Mouse (Mus musculus) urinary bladder, adult 2 months (tissue): Measurements from ENCODE around the gene Pim3. TPM values are rescaled to one million over a fixed set of nuclear protein-coding genes. Genes with fewer than 3 reads are reported as not detected.
A peak's percentile ranks its signal among the peaks of the same experiment; 100 is the strongest.

Source experiments
- DNase-seq: peaks from one replicate; pipeline ENCODE4 v3.0.0; 2022; ENCODE audit warnings: low spot score
- polyA plus RNA-seq: library from polyadenylated mRNA; depleted of rRNA; stranded (reverse); fragments of >200 nt; gene quantifications from 2 replicates; pipeline ENCODE4 v1.2.3, GENCODE M21; 2012

The Pim3 gene
- polyA plus RNA-seq, 1 experiment, result 11.7 TPM

DNA sequence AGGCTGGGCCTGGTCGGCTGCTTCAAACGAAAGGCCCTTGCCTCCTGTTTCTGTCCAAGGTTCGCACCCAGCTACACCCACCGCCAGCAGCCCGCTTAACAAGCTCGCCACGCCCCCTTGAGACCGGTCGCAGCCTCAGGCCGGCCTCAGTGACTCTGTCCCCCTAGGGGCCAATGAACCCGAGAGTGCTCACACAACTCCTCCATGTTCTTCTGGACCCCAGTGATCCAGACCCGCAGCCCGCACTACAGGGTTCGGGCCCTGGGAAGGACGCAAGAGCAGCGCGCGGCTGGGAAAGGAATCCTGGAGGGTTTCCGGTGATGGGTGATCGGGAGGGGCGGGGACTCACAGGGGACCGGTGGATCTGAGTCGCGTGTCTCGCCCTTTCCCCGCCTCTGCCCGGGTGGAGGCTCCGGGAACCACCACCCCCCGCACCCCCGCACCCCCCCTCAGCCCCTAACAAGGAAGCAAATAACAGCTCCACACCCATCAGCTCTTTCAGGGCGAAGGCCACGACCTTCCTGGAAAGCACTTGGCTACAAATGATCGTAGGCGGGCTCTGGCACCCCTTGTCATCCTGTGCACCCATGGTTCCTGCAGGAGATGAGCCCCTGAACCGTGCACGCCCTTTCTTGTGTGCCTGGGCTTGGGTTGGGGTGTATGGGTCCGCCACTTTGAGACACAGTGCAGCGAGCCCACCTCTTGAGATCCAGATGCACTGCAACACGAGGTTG, 24.6 kb upstream of the Pim3 start:
- peak; percentile 50 for DNase-seq

DNA sequence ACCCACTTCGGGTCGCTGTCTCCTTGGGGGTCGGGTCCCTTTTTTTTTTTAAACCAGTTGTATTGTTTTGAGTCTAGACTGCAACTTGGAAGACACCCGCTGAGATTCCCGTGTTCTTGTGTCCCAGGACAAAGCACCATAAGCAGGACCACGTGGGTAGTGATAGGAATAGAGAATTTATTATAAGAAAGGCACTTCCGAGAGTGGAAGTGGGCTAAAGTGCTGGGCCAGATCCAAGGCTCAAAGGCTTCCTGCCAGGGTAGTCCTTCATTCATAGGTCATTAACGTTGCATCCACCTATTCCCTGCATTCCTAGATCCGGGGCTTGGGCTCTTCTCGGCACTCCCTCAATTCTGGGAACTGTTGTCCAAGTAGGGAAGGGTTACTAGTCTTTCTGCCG, 24.0 kb upstream of the Pim3 start:
- no peak for DNase-seq

DNA sequence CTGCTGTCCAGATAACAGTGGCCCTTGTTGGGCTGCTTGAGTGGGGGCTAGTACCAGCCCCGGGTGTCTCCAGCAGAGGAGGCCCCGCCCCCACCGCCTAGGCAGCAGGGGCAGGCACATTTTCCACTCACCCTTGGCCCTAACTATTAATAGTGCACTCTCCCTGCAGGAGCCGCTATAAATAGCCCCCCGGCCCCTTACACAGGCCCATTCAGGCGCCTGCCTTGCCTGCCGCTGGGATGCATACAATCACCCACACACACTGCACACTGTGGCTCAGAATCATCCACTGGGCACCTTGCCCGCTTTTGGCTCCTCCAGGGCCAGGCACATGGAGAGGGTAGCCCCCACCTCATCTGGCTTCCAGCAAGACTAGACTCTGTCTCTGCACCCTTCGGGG, 22.7 kb upstream of the Pim3 start:
- DNase-seq, result no peak

DNA sequence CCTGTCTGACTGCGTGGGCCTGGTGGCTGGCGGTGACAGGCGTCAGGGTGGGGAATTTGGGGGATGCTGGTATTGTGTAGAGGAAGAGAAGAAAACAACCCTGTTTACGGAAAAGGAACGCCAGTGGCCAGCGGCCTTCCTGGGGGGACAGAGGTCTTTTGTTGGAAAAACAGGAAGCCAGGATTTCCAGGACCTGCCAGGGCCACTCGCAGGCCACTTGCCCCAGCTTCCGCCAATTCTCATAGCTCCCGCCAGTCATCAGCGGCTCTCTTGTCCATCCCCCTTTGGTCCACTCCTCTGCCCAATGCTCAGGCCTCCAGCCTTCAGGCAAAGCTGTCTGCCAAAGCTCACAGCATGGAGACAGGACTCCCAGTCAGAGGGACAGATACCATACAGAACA, 21.9 kb upstream of the Pim3 start:
- no peak for DNase-seq

DNA sequence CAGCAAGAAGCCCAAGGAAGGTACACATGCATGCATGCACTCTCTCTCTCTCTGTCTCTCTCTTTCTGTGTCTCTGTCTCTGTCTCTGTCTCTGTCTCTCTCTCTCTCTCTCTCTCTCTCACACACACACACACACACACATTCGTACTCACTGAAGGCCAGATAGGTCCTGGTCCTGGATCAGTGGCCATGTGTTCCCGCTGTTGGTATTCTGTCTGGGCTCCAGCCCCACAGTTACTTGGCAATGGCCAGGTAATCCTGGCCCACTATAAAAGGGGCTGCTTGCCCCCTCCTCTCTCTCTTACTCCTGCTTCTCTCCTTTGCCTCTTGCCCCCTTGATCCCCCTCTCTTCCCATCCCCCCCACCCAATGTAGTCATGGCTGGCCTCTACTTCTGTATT, 20.8 kb upstream of the Pim3 start:
- DNase-seq, result no peak

DNA sequence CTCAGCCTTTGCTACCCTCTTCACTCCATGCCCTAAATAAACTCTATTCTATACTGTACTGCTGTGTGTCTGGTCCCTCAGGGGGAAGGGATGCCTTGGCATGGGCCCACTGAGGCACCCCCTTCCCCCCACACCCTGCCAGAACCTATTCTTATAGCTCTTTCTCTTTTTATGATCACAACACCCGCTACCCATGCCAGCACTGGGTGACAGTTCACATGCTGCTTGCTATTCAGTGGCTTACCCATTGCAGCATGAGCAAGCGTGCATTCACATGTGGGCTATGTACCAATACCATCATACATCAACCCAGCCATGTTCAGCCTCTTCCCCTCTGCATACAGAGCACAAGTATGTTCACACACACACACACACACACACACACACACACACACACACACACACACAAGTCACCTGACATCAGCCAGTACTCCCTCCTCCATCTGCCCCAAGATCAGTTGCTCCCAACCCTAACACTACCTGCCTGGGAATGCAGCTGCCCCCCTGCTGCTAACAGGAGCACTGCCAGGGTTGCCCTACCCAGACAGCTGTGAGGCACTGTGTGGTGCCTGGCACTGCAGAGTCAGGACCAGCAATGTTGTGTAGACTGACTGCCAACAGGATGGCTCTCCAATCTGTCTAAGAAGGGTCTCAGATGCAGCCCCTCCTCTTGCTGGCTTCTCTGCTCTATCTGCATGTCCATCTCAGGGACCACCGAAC, 20.2 kb upstream of the Pim3 start:
- DNase-seq, result no peak

DNA sequence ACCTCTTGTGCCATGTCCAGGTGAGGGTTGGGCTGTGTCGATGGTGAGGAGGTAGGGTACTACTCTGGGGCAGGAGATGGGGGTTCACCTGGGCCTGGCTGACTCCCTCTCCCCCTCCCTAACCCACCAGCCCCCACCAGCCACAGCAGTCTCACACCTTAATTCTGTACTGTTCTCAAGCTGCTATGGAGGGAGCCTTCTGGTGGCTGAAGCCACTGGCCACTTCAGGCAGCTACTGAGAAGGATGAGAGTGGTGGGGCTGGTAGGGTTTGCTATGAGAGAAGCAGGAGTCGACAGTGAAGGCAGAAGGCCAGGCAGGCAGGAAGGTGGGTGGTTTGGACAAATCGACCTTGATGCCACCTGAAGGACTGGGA, 19.7 kb upstream of the Pim3 start:
- no peak for DNase-seq

DNA sequence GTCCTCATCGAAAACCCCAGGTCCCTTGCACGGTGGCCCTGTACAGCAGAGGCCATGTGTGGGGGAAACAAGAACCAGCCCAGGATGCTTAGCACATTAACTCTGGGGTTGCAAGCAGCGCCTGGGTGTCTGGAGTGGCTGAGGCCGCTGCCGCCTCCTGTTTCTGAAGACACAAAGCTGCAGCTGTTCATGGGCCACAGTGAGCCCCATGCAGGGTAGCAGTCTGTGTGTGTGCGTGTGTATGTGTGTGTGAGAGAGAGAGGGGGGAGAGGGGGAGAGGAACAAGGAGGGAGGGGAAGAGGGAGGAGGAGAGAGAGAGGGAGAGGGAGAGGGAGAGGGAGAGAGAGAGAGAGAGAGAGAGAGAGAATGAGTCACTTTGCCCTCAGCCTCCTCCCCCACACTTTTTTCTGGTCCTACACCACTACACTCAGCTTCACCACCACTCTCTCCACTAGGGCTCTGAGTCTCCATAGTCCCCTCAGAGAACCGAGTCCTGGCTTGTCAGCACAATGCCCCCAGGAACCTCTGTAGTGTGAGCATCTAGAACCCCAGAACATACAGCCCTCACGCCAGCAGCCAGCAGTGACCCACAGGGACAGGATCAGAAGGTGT, 18.4 kb upstream of the Pim3 start:
- no peak for DNase-seq

DNA sequence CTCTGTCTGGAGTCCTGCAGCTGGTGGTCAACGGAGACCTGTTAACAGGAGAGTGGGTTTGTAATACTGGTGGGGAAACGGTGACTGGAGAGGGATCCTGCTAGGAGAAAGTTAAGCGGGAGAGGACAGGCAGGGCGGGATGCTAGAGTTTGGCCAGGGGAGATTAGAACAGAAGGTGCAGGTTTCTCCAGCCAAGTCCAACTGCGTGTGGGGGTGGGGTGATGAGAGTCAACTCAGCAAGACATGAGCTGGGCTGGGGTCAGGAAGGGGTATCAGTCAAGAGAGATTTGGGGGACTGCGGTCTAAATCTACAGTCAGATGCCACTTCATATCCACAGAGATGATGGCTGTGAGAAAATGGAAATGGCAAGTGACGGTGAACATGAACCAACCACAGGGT, 17.0 kb upstream of the Pim3 start:
- no peak for DNase-seq

DNA sequence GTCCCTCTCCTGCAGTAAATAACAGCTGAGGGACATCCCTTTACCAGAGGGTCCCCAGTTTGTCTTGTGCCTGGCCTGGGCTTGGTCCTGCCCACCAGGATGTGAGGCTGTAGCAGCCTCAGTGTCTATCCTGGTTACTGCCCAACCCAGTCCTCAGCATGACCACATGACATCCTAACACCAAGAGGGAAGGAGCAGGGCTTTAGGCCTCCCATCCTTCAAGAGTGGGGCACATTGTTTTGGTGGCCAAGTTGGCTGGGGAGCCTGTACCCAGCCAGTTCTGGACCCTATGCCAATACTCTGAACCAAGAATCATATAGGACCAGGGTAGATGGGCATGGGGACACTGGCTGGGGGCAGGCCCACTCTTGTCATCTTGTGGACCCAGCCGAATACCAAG, 13.3 kb upstream of the Pim3 start:
- no peak for DNase-seq

DNA sequence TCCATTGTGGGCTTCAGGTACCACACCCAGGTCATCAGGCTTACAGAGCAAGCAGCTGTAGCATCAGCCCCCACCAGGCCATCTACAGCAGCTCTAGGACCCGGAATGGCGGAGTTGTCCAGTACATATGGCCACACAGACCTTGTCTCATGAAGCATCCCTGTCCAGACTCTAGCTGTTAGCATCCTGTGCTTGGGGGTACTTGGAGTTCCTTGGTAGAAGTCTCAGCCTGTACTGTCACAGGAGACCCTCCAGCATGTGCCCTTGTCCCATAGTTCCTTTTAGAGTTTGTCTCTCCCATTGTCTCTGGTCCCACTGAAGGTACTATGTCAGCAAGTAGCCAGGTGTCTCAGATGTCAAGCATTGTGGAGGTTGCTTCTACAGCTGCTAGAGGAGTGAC, 12.4 kb upstream of the Pim3 start:
- DNase-seq, result no peak

DNA sequence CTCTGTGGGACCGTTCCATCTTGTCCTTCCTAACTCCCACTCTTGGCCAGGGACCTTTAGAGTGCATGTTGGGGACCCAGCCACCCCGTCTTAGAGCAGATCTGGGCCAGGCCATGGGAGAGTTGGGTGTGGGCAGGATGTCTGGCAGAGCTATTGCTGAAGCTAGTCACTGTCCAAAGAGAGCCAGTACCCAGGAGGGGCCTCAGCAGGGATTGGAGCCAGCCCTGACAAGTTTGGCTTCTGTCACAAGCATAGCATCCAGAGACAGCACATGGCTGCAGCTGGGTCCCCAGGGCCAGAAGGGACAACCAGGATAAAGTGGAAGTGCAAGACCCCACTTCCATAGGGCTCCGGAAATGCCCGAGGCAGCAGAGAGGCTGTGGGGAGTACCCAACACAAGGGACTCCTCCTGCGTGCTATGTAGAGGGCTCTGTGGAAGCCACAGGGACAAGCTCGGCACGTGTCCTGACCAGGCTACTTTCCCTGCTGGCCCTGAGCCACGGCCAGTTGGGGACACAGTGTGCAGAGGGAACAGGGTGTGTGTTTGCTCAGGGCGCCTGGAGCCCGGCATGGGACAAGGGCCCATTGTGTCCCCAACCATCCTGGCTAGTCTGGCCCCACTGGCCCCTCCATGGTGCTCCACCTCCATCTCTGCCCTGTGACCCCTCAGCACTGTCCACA, 11.7 kb upstream of the Pim3 start:
- peak; percentile 64 for DNase-seq

DNA sequence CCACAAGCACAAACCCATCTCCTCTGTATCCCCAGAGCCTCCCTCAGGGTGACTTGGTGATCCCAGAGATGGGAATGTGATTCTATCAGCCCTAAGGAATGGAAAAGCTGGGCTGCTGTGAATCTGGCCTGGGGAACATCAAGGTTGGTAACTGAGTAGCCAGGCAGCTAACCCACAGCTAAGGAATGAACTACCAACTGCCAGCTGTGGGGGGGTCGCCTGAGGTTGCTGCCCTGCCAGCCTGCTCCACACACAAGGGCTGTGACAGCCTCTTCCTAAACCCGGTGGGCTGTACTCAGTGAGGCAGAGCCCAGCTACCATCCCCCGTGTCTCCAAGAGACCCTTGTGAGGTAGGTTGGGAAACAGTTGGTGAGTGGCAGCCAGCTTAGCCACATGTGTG, 10.9 kb upstream of the Pim3 start:
- no peak for DNase-seq

DNA sequence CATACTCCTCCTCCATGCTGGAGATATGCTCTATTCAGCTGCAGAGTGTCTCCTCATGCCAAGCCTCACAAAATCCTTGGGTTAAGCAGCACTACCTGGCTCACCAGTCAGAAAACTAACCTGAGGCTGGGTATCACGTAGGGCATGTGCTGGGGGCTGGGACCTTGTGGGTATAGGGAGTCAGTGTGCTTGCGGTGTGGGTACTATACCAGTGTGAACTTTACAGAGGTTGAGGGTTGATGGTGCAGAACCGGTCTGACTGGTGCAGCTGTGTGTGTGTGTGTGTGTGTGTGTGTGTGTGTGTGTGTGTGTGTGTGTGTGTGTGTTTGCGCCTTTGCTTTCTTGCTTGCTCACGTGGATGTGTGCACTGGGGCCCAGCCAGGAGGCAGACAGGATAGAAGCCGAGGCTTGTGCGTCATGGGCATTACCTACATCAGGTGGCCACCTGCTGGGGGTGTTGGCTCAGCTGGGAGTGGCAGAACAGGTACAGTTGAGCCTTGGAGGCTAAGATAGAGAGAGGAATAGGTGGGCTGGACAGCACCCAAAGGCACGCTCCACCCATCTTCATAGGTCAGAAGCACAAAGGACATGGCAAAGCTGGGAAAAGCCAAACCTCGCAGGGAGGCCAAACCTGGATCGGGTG, 10.4 kb upstream of the Pim3 start:
- DNase-seq, result no peak

DNA sequence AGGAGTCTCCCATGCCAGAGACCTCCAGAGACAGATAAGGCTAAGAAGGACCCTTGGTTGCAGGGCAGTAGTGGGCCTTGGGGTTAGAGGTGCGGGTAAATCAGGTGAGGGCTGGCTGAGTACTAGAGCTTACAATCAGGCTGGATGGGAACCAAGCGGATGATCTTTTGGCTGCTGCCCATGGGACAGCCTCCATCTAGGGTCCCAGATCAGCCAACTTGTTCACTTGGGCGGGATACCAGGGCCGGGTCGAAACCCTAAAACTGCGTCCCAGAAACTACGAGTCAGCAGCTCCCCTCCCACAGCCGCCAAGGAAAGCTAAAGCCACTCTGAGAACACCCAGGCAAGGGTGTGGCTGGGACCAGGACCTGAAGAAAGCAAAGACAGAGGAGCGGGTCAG, 8.9 kb upstream of the Pim3 start:
- DNase-seq, result no peak

DNA sequence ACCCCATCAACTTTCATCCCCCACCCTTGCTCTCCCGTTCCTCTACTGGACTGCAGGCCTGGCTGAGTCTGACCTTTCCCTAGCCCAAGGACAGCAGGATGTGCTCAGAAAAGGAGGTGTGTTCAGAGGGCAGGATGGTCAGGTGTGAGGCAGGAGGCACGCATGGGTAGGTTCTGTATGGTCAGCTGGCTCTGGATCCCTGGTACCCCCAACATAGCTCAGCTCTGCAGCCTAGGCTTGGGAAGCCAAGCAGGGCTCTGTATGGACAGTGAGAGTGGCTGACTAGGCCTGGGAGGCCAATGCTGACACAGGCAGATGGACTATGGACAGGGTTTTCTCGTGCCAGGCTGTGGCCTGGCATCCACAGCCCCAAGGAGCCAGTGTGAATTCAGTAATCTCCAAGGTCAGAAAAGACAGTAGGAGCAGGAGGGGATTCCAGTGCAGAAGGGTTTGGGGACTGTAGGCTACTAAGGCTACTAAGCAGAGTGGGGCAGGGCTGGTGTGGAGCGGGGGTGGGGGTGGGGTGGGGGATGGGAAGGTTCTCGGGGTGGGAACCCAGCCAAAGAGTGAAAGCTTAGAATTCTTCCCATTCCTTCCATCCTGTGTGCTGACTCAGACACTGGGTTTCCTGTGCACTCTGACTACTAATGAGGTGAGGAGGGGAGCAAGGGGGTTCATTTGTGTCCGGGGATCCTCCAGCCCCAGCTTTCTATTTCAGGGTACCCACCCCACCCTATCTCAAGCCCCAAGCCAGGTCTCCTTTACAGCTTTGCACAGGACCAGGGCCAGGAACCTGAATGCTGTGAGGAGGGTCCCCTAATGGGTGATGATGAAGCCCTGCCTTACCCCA, 7.6 kb upstream of the Pim3 start:
- DNase-seq, result no peak

DNA sequence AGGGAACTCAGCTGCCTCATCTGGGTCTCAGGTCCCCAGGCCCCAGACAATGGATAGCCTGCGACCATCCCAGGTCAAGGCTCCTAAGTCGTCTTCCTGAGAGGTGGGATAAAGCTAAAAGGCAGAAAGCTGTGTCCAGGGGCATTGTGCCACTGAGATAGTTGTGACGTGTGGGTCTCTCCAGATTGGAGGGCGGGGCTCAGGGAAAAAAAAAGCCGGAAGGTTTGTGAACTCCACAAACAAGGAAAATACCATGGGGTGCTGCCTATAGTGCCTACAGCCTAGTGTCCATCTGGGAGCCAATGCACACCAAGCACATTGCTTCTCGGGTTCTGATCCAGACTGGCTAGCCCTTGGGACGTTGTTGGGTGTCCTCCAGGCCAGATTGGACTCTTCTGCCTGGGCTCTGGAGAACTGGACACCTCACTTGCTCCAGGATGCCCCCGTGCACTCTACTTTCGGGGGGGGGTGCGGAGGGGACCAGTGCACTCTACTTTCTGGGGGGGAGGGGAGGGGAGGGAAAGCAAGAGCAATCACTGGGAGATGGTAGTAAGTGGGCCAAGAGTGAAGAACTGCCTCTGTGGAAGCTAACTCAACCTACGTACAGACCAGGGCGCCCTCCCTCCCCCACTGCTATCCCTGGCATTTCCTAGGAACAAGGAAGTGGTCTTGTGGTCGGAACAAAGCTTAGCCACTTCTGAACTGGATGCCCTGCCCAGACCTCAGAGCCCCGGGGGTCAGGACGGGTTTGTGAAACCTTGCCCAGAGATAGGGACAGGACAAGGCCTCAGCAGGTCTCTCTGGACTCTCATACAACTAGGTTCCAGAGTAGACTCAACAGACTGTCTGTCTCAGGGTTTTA, 6.8 kb upstream of the Pim3 start:
- DNase-seq, result no peak

DNA sequence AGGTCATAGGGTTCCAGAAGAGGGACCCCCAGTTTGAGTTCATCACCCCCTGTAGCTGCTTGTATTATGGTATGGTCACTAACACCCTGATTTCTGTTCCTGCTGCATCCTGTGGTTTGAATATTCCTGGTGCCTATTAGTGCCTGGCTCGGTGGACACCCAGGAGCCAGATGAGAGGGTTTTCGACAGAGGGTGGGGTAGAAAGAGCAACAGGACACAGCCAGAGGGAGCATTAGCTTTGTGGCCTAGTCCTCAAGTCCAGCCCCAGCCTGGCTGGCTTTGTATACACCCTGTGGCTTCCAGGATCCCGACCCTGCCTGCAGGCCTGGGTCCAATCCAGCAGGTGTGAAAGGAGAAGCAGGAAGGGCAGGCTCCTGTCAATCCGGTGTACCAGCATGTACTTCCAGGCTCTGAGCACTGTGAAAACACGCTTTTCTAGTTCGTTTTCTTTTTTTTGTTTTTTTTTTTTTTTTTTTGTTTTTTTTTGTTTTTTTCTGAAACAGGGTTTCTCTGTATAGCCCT, 6.0 kb upstream of the Pim3 start:
- DNase-seq, result no peak

DNA sequence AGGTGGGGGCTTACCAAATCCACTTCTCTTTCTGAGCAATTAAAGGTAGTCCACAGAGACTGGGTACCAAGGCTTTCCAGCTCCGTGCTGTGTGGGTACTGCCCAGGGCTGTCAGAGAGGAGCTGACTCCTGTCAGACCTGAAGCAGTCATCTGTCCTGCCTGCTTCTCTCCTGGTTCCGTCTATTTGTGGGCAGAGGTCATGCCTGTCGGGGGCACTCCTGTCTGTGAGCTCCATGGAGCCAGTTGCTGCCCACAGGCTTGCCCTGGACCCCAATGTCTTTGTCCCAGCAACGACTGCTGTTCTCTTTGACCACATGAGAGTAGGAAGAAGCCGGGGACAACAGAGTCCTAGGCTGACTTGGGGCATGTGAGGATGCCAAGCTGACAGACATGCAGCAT, 5.4 kb upstream of the Pim3 start:
- DNase-seq, result no peak

DNA sequence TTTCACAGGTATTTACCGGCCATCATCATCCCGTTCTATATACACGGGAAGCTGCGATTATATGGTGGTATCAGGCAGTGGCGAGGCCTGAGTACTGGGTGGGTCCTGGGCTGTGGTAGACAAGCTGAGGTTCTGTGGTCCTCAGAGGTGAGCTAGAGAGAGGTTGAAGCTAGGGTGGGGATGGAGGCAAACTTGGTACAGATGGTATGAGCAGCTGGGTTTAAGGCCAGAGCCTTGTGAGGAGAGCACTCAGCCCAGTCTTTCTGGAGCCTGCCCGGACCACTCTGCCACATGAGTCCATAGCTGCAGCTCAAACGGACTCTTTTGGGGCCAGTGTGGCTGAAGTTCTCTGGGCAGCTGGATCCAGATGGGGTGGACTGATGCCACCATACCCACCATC, 4.6 kb upstream of the Pim3 start:
- no peak for DNase-seq
